Mouse (Mus musculus): Measurements from ENCODE around the gene Rnf113a2.

The Rnf113a2 gene

DNA sequence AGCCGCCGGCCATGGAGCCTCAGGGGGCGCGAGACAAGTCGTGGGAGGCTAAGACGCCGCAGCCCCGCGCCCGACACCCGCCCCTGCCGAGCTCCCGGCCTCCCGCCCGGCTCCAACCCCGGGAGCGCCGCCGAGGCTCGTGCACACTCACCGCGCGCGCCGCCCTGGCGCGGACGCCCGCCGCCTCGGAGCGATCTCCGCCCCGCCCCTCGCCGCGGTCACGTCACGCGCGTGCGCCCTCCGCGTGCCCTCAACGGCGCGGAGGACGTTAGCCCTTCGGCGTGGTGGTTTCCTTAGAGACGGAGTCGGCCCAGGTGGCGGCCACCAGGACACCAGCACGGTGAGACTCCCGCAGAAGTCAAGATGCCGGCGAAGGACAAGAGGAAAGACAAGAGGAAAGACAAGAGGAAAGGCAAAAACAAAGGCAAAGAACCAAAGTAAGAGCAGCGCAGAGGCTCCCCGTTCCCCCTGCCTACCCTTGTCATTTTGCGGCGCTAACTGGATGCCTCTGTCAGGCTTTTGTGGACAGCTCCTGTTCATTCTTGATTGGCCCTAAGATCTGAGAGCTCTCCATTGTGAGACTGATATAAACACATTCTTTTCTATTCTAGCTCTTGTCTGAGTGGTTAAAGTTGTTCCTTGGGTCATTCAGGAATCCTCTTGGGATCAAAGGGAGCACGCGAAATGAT, 8.0 kb upstream of the Rnf113a2 start, which contains the start of the genes Entpd5 and Bbof1:
Entpd5 (minus strand) TSS at position 211 of the 689 bp plus-strand sequence.
Bbof1 (plus strand) TSS at position 253 of the 689 bp plus-strand sequence.
- DNase-seq (ENCODE audit: low spot score) = peak; percentile 85

DNA sequence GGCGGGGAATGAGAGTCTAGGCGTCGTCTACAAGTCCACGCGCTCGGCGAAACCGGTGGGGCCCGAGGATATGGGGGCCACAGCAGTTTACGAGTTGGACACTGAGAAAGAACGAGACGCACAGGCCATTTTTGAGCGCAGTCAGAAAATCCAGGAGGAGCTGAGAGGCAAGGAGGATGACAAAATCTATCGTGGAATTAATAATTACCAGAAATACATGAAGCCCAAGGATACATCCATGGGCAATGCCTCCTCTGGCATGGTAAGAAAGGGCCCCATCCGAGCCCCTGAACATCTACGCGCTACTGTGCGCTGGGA, 568 bp downstream of the Rnf113a2 start:
- no peak for DNase-seq (ENCODE audit: low spot score)

DNA sequence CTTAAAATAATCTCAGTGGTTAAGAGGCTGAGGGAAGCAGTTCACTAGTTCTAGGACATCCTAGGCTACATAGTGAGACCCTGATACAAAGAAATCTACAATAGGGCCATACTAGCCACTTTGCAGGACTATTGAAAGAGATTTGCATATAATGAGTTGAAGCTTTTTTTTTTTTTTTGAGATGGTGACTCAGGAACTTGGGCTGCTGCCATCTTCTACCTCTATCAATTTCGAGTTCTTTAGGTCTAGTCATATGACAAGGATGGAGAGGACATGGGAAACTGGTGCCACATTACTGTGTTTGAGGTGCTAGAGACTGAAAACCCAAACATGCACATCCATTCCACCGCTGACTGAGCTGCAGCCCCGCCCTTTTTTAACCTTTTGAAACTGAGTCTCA, 7.0 kb downstream of the Rnf113a2 start:
- no peak for DNase-seq (ENCODE audit: low spot score)

DNA sequence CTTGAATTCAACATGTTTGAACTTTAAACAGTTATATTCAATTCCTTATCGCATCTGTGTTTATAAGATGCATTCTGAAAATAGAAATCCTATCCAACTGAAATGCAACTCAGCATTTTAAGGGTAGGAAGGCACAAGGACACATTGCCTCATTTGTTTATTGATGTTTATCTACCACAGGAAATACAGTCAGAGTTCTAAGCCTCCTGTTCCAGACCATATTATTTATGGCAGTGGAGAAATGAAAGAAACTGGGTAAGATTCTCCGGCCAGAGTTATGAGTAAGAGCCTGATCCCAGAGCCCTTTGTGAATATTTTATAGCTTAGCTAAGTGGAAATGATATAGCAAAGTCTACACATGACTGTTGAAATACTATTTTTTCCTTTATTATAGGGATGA, 12.8 kb downstream of the Rnf113a2 start:
- DNase-seq (ENCODE audit: low spot score) = no peak

DNA sequence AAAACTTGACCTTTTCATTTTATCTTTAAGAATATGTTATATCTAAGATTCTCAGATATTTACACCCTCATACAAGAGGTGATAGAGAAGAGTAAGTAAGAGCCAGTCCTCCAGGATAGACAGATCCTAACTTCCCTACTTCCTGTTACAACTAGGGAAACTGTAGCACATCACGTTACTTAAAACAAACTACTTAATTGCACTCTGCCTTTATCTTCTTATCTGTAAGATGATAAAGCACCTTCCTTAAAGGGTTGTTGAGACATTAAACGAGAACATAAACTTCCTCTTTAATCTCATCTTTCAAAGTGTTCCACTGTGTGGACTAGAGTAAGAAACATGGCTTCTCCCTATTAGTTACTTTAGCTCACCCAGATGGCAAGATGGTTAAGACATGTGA, 21.7 kb downstream of the Rnf113a2 start:
- no peak for DNase-seq (ENCODE audit: low spot score)

DNA sequence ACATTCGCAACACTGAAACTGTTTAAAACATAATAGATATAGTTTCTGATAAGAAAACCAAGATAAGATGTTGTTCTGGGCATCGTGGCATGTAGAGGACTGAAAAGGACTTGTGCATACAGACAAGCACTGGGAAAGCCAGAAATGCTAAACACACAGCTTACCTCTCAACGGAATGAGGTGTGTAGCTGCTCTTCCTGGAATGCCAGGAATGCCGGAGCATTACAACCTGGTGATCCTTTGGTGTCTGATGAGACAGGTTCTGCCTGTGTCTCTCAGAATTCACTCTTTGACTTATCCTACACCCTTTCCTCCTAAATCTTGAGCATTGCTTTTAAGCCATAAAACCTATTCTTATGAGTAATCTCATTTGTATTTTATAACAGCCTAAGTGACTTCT, 25.5 kb downstream of the Rnf113a2 start:
- no peak for DNase-seq (ENCODE audit: low spot score)

DNA sequence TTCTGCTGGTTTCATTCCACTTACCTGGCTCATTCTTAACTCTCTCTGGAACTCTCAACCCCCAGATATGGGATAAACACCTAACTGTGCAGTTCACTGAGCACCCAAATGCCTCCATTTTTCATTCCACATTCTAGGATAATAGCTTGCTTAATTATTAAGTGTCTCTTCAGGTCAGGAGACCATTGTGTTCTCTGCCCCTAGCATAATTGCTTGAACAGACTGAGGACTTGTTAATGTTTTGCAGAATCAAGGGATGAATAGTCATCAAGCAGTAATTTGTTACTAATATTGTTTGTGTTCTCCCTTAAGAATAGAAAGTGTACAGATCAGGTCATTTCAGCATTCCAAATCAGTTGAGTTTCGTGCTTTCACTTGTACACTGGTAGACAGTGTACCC, 30.4 kb downstream of the Rnf113a2 start:
- no peak for DNase-seq (ENCODE audit: low spot score)

DNA sequence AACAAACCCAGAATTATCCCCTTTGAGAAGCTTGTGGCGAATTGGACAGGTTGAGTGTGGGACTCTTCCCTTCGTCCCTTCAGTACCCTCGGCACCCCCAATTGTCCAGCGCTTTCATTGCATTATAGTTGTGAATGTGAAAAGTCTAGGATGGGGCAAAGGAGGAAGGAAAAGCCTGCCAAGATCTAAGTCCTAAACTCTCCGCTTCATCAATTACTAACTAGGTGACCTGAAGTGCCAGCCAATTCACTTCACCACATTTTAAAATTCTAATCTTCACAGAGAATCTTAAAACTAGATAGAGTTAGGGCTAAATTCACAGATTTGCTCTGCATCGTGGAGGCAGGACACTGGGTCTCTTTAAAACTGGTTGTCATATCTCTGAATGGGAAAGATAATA, 31.2 kb downstream of the Rnf113a2 start:
- no peak for DNase-seq (ENCODE audit: low spot score)

DNA sequence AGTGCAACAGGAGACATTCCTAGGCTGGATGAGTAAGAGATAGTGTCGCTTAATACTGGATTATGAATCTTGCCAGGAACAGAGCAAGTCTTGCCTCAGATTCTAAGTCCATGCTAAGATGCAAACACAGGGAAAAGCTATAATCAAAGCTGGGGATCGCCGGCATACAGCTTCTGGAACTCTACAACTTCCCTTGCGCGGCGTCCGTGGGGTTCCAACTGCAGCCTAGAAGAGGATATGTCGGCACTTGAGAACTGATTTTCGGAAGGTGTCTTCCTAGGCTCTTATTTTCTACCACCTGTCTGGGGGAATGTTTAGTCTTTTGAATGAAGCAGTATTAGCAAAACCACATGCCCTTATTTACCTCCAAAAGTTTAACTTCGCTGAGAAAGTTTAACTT, 32.9 kb downstream of the Rnf113a2 start:
- no peak for DNase-seq (ENCODE audit: low spot score)

DNA sequence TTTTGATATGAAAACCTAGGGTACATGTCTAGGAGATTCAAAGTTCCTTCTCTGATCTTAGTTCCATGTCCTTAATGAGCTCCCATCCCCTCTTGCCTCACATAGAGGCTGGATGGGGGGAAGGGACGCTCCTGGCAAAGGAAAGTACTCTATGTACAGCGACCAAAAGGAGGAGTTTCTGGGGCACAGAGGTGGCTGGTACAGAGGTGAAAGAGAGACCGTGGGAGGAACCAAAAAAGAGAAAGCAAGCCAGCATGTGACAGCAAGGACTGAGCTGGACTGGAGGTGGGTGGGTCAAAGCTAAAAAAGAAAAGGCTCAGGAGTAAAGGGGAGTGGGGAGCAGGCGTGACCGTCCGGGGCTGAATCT, 33.3 kb downstream of the Rnf113a2 start:
- no peak for DNase-seq (ENCODE audit: low spot score)

DNA sequence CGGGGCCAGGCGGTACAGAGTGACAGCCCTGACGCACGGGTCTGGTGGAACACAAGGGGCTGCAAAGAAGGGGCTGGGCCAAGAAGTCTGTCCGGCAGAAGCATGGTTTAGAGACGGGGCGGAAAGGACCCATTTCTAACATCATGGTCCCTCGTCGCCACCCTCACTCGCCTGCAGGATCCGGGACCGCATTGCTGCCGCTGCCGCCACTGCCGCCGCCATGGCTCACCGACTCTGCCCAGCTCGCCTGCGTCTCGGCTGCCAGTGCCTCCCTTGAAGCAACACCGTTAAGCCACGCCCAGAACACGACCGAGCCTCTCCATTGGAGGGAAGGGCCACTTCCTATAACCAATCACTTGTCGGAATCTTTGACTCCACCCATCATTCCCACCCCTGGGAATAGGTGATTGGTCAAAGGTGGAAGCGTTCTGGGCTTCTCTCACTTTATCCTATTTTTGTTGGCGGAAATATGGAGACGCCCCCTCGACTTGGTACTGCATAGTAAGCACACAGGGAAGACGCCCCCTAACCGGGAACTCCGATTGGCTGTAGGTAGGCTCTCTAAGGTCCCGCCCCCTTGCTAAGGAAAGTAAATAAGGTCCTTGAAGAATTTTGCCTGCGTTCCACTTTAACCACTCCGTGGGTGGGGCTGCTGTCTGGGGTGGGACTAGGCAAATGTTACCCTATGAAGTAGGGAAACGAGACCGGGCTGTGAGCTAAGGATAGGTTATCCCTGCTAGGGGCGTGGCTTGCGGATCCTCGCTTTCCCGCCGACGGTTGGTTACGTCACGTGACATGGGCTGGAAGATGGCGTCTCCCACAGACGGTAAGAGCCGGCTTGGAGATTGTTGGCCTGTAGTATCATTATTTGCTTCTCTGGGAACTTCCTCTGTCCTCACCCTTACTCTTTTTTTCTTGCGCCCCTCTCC, 34.0 kb downstream of the Rnf113a2 start, which contains the start of the genes Aldh6a1 and Lin52:
Aldh6a1 (minus strand) TSS at position 287 of the 929 bp plus-strand sequence.
Lin52 (plus strand) TSS at position 705 of the 929 bp plus-strand sequence.
- DNase-seq (ENCODE audit: low spot score) = peak; percentile 91

DNA sequence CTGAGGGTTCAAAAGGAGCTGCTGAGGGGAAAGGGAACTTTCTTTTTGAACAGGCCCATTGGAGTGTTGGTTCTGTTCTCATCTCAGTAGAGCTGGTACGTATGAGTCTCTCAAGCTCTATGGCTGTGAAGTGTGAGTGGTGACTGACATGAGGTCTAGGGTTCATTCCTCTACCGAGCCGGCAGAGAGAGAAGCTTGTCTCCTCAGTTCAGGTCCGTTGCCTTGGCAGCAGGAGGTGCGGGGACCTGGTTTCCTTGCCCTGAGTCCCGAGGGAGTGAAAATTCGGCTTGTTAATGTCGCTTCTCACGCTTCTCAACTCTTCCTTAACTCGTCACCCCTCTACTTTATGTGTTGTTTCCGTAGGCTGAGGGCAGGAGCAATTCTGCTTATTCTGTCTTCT, 34.8 kb downstream of the Rnf113a2 start:
- no peak for DNase-seq (ENCODE audit: low spot score)

DNA sequence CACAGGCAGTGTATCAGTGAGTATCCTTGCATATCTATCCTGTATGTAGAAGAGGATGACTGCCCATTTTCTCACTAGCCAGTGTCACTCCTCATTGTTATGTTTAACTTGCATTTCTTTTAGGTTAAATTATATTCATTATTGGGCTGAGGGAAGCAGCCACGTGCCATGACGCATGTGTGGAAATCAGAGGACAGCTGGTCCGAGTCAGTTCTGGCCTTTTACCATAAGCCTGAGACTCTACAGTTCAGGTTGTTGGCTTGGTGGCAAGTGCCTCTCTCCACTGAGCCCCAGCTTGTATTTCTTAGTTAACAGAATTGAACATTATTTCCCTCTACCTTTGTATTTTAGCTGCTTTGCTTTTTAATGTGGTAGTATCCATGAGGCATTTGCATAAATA, 39.9 kb downstream of the Rnf113a2 start:
- DNase-seq (ENCODE audit: low spot score) = no peak

DNA sequence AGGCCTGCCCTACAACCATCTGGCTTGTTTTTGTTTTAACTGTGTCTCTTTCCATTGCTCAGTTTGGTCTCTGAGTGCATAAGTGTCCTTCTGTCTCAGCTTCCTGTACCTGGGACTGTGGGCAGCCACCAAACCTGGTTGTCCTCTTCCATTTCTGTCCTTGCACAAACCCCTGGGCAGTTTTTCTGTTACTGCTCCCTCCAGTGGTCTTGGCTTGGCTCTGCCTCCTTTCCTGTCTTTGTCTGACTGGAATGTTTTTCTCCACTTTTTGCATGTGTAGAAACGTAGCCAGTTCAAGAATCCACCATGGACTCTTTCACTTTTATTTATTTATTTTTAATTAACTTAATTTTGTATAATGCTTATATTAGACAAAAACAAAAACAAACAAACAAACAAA, 42.8 kb downstream of the Rnf113a2 start:
- DNase-seq (ENCODE audit: low spot score) = no peak

DNA sequence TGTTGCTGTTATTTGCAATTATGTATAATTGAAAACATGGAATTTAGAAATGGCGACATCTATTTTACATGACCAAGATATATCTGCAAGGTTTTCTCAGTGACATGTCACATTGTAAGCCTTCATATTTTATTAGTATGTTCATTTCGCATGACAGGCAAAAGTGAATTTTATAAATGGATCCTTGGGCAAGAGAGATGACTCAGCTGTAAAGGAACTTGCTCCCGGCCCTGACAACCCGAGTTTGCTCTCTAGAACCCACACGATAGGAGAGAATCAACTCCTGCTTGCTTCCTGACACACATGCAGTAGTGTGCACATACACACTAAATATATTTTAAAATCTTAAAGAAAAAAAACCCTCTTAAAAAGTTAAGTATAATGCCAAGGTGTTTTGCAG, 44.4 kb downstream of the Rnf113a2 start:
- no peak for DNase-seq (ENCODE audit: low spot score)

DNA sequence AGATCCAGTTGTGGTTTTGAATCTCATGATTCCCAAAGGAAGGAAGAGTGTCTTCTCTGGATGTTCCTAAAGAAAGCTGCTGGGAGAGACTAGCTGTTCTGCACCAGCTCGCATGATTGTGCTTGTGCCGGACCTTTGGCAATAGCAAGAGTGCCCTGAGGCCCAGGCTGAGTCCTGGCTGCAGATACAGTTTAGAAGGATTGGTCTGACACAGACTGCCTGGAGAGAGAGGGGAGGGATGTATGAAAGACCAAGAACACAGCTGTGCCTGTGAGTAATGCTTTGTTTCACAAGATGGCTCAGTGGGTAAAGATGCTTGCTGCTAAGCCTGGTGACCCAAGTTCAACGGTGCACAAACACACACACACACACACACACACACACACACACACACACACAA, 45.9 kb downstream of the Rnf113a2 start:
- DNase-seq (ENCODE audit: low spot score) = no peak
